Mouse (Mus musculus) left cerebral cortex, adult 2 months (tissue): ENCODE results near the gene Gpsm2. TPM values are rescaled to one million over a fixed set of nuclear protein-coding genes. Genes with fewer than 3 reads are reported as not detected.
"Not testable (repeated sequence)": the region's sequence is repeated elsewhere in the genome, so short reads cannot be mapped to it uniquely, and the experiment has no call there.

Experiments
- DNase-seq, 2 experiments: peaks; one replicate each; pipeline ENCODE4 v3.0.0; 2021 to 2022; ENCODE audit warnings: low spot score in 2 of 2, mixed read lengths in 1 of 2; ENCODE audit errors: extremely low spot score in 1 of 2
- H3K27ac ChIP-seq: fragments of 200-600 bp; 2 replicates; pipeline ENCODE4 v1.8.1; 2022
- H3K4me3 ChIP-seq: fragments of 200-600 bp; 2 replicates; pipeline ENCODE4 v1.8.1; 2022
- CTCF ChIP-seq: fragments of 200-600 bp; IDR thresholded peaks from 2 replicates; pipeline ENCODE4 v1.8.1; 2022; ENCODE audit warnings: antibody characterized with exemption, mild to moderate bottlenecking, moderate library complexity
- intact Hi-C: fragments of 180-260 bp; cut with DNase I; formaldehyde crosslinking; loops from one replicate; pipeline ENCODE4 v1.15.1; 2025
- total RNA-seq, 2 experiments: library from RNA; stranded (reverse); gene quantifications; 2 replicates each; pipeline ENCODE4 v1.2.3; 2021

Gene Gpsm2
- total RNA-seq, 2 experiments from 2014 or later, result 12.2 to 13.5 TPM

GRCm38 (mm10) chr3:108652866-108653642 lies 69.1 kb downstream of the Gpsm2 start:
- no peak for DNase-seq
- TF ChIP-seq CTCF, result peak; percentile 3; the same call in 1 of the 2 replicates
- intact Hi-C loops, result no loop called here
- peak overlapping the region; percentile 61 for H3K4me3 ChIP-seq
- H3K27ac ChIP-seq, result no peak overlapping the region

GRCm38 (mm10) chr3:108647681-108648080 lies 74.4 kb downstream of the Gpsm2 start:
- DNase-seq, H3K4me3 ChIP-seq, H3K27ac ChIP-seq, intact Hi-C loops: not testable (repeated sequence)

GRCm38 (mm10) chr3:108646036-108646435 lies 76.1 kb downstream of the Gpsm2 start:
- H3K27ac ChIP-seq, result no peak overlapping the region
- intact Hi-C loops, result no loop called here
- no peak overlapping the region for H3K4me3 ChIP-seq
- TF ChIP-seq CTCF, result no peak
- DNase-seq, result no peak

GRCm38 (mm10) chr3:108644856-108645255 lies 77.3 kb downstream of the Gpsm2 start:
- H3K27ac ChIP-seq, result no peak overlapping the region
- intact Hi-C loops, result no loop called here
- H3K4me3 ChIP-seq, result no peak overlapping the region
- no peak for TF ChIP-seq CTCF
- DNase-seq, result no peak

GRCm38 (mm10) chr3:108640998-108641397 lies 81.1 kb downstream of the Gpsm2 start:
- intact Hi-C loops, result no loop called here
- H3K4me3 ChIP-seq, result no peak overlapping the region
- DNase-seq, result no peak
- TF ChIP-seq CTCF, result no peak
- no peak overlapping the region for H3K27ac ChIP-seq

GRCm38 (mm10) chr3:108639412-108639811 lies 82.7 kb downstream of the Gpsm2 start:
- DNase-seq, result no peak
- no peak overlapping the region for H3K27ac ChIP-seq
- intact Hi-C loops, result no loop called here
- peak; percentile 25 for TF ChIP-seq CTCF
- H3K4me3 ChIP-seq, result no peak overlapping the region

GRCm38 (mm10) chr3:108634761-108635160 lies 87.3 kb downstream of the Gpsm2 start:
- Histone ChIP-seq H3K27ac (no peak overlapping the region), H3K4me3 (no peak overlapping the region)
- no peak for DNase-seq
- intact Hi-C loops, result no loop called here
- TF ChIP-seq CTCF, result no peak

Other genes starting within 250 kb of the Gpsm2 start
- 1 to 10 TPM; 2.4 to 2.5 TPM for gene 1700013F07Rik, start 188.2 kb downstream of the Gpsm2 start, total RNA-seq
- gene 5330417C22Rik, start 185.8 kb downstream of the Gpsm2 start, total RNA-seq, result 10 to 100 TPM; 33.5 to 35.2 TPM
- 10 to 100 TPM; 40.9 to 46.1 TPM for gene Tmem167b, start 159.8 kb downstream of the Gpsm2 start, total RNA-seq
- gene Taf13, start 150.6 kb downstream of the Gpsm2 start, total RNA-seq, result 10 to 100 TPM; 24.9 to 25.0 TPM
- gene Wdr47, start 131.0 kb downstream of the Gpsm2 start, total RNA-seq, result 100 to 1,000 TPM; 125 to 135 TPM
- gene Clcc1, start 68.4 kb downstream of the Gpsm2 start, total RNA-seq, result 10 to 100 TPM; 28.6 to 35.6 TPM
- gene Aknad1, start 17.3 kb upstream of the Gpsm2 start, total RNA-seq, result not detected
- gene Stxbp3, start 118.2 kb upstream of the Gpsm2 start, total RNA-seq, result 10 to 100 TPM; 17.8 to 23.1 TPM
- under 1 TPM in 1 of 2 experiments, not detected in 1; 0.26 TPM for gene Fndc7, start 167.7 kb upstream of the Gpsm2 start, total RNA-seq
- gene Prpf38b, start 189.4 kb upstream of the Gpsm2 start, total RNA-seq, result 10 to 100 TPM; 43.9 to 53.2 TPM
- gene Henmt1, start 217.6 kb upstream of the Gpsm2 start, total RNA-seq, result 1 to 10 TPM; 2.1 to 2.3 TPM
- gene Gm9857, start 218.1 kb upstream of the Gpsm2 start, total RNA-seq, result not detected